Mouse (Mus musculus): ENCODE measurements at regions not wholly inside any gene's neighbourhood (a gene's known extent, or its start where the extent isn't known, plus 50 kb on each side); places are given as distances from the start of the nearest gene placed in this dataset.

- no peaks in the 10 kb centered on the region for H3K9me3 ChIP-seq (replicated peaks; ENCODE audit: insufficient read depth, low read length)
- no peak overlapping the region for H3K4me3 ChIP-seq (ENCODE audit: control insufficient read depth in 1 of 2, insufficient read depth in 1 of 2, low read depth in 2 of 2, low read length in 2 of 2)
- no peaks in the 10 kb centered on the region for H3K36me3 ChIP-seq (ENCODE audit: control insufficient read depth in 1 of 2, insufficient read depth in 2 of 2, low read length in 2 of 2)
- H3K27me3 ChIP-seq (ENCODE audit: control insufficient read depth in 1 of 2, insufficient read depth in 2 of 2, low read length in 2 of 2), result no peaks in the 10 kb centered on the region
- DNase-seq (ENCODE audit: low read depth, low spot score), result no peak
- H3K4me1 ChIP-seq (ENCODE audit: control insufficient read depth in 1 of 2, insufficient read depth in 2 of 2, low read length in 2 of 2), result no peaks in the 10 kb centered on the region
- no peak for TF ChIP-seq BHLHE40 (IDR thresholded peaks at IDR 0.05; ENCODE audit: borderline replicate concordance, low read depth, low read length)
- TF ChIP-seq POLR2AphosphoS2 (IDR thresholded peaks at IDR 0.05; ENCODE audit: low read length), result no peak
- no peak for TF ChIP-seq MAFK (IDR thresholded peaks at IDR 0.05; ENCODE audit: borderline replicate concordance, low read depth, low read length)
- no peak for TF ChIP-seq TBP (IDR thresholded peaks at IDR 0.05; ENCODE audit: low read depth, low read length)
- no peak for TF ChIP-seq KAT2A (conservative IDR thresholded peaks at IDR 0.05; ENCODE audit: low read depth, low read length)
- no peak for TF ChIP-seq NELFE (IDR thresholded peaks at IDR 0.05; ENCODE audit: low read depth, low read length)
- no peak for TF ChIP-seq MAZ (IDR thresholded peaks at IDR 0.05; ENCODE audit: low read depth, low read length)
- no peak for TF ChIP-seq ETS1 (IDR thresholded peaks at IDR 0.05; ENCODE audit: low read depth, low read length)
- no peak for TF ChIP-seq MAX (IDR thresholded peaks at IDR 0.05; ENCODE audit: low read length)
- no peak overlapping the region for H3K9ac ChIP-seq (ENCODE audit: control insufficient read depth, low read depth, low read length, poor library complexity, severe bottlenecking)
- H3K27ac ChIP-seq (ENCODE audit: control insufficient read depth, low read depth, low read length), result no peak overlapping the region
- H3K79me2 ChIP-seq (ENCODE audit: control insufficient read depth, insufficient read depth, low read length, poor library complexity), result no peaks in the 10 kb centered on the region
These were observed 57.0 kb upstream of the Flt1 start for GRCm38 (mm10) chr5:147782761-147783160.

- Histone ChIP-seq H3K9me3 (replicated peaks; ENCODE audit: insufficient read depth, low read length) (no peaks in the 10 kb centered on the region), H3K4me1 (ENCODE audit: control insufficient read depth in 1 of 2, insufficient read depth in 2 of 2, low read length in 2 of 2) (no peaks in the 10 kb centered on the region), H3K9ac (ENCODE audit: control insufficient read depth, low read depth, low read length, poor library complexity, severe bottlenecking) (no peak overlapping the region), H3K36me3 (ENCODE audit: control insufficient read depth in 1 of 2, insufficient read depth in 2 of 2, low read length in 2 of 2) (no peaks in the 10 kb centered on the region), H3K27me3 (ENCODE audit: control insufficient read depth in 1 of 2, insufficient read depth in 2 of 2, low read length in 2 of 2) (no peaks in the 10 kb centered on the region), H3K79me2 (ENCODE audit: control insufficient read depth, insufficient read depth, low read length, poor library complexity) (no peaks in the 10 kb centered on the region), H3K4me3 (ENCODE audit: control insufficient read depth in 1 of 2, insufficient read depth in 1 of 2, low read depth in 2 of 2, low read length in 2 of 2) (no peak overlapping the region), H3K27ac (ENCODE audit: control insufficient read depth, low read depth, low read length) (no peak overlapping the region)
- no peak for DNase-seq (ENCODE audit: low read depth, low spot score)
- no peak for TF ChIP-seq HCFC1 (IDR thresholded peaks at IDR 0.05; ENCODE audit: low read depth, low read length)
- TF ChIP-seq MYB (IDR thresholded peaks at IDR 0.05; ENCODE audit: low read depth, low read length), result no peak
- no peak for TF ChIP-seq SIN3A (IDR thresholded peaks at IDR 0.05; ENCODE audit: low read length)
- no peak for TF ChIP-seq MEF2A (IDR thresholded peaks at IDR 0.05; ENCODE audit: extremely low read depth, insufficient replicate concordance, low read depth, low read length, poor library complexity, severe bottlenecking)
- no peak for TF ChIP-seq SMC3 (IDR thresholded peaks at IDR 0.05; ENCODE audit: low read depth, low read length)
These were observed 56.5 kb upstream of the Flt1 start for GRCm38 (mm10) chr5:147782241-147782681.

- H3K27me3 ChIP-seq (ENCODE audit: control insufficient read depth in 1 of 2, insufficient read depth in 2 of 2, low read length in 2 of 2), result no peaks in the 10 kb centered on the region
- H3K79me2 ChIP-seq (ENCODE audit: control insufficient read depth, insufficient read depth, low read length, poor library complexity), result no peaks in the 10 kb centered on the region
- no peaks in the 10 kb centered on the region for H3K36me3 ChIP-seq (ENCODE audit: control insufficient read depth in 1 of 2, insufficient read depth in 2 of 2, low read length in 2 of 2)
- no peaks in the 10 kb centered on the region for H3K9me3 ChIP-seq (replicated peaks; ENCODE audit: insufficient read depth, low read length)
- no peak for DNase-seq (ENCODE audit: low read depth, low spot score)
- H3K27ac ChIP-seq (ENCODE audit: control insufficient read depth, low read depth, low read length), result no peak overlapping the region
- no peaks in the 10 kb centered on the region for H3K4me1 ChIP-seq (ENCODE audit: control insufficient read depth in 1 of 2, insufficient read depth in 2 of 2, low read length in 2 of 2)
- TF ChIP-seq MAFK (IDR thresholded peaks at IDR 0.05; ENCODE audit: borderline replicate concordance, low read depth, low read length), result no peak
- TF ChIP-seq UBTF (IDR thresholded peaks at IDR 0.05; ENCODE audit: borderline replicate concordance, insufficient read depth, low read depth, low read length), result no peak
- TF ChIP-seq GABPA (IDR thresholded peaks at IDR 0.05; ENCODE audit: low read depth, low read length), result no peak
- TF ChIP-seq RAD21 (IDR thresholded peaks at IDR 0.05; ENCODE audit: low read depth, low read length), result no peak
- no peak for TF ChIP-seq TCF12 (IDR thresholded peaks at IDR 0.05; ENCODE audit: low read depth, low read length)
- no peak for TF ChIP-seq ZMIZ1 (IDR thresholded peaks at IDR 0.05; ENCODE audit: low read depth, low read length)
- no peak overlapping the region for H3K4me3 ChIP-seq (ENCODE audit: control insufficient read depth in 1 of 2, insufficient read depth in 1 of 2, low read depth in 2 of 2, low read length in 2 of 2)
- H3K9ac ChIP-seq (ENCODE audit: control insufficient read depth, low read depth, low read length, poor library complexity, severe bottlenecking), result no peak overlapping the region
These were observed 55.4 kb upstream of the Flt1 start for GRCm38 (mm10) chr5:147781215-147781614.

Data from MEL (cell line).